Comparison of ENCODE assay signal across 9 mouse cellular contexts in genomic region chr6:7660377-7661080, GRCm38 (mm10). TPM values are rescaled to one million over a fixed set of nuclear protein-coding genes. Genes with fewer than 3 reads are reported as not detected.
DNase-seq lines count a peak whose midpoint lies in the region; ATAC-seq lines count a peak whose summit lies in the region.
"Had no signal": no experiment of that assay in that cellular context is flagged by ENCODE, and none has a peak within 500 bp of the region (broad histone marks: within the 10 kb centered on the region; RNA-seq: fewer than 3 reads in every experiment).

No protein-coding gene starts in this region.

- H3K4me1 ChIP-seq in heart, embryonic 11.5 days (ENCODE audit: control insufficient read depth, insufficient read depth, low read length) = no peaks in the 10 kb centered on the region
- H3K4me1 ChIP-seq: stomach, embryonic 15.5 days had no signal

- H3K9me3 ChIP-seq in heart, embryonic 11.5 days (replicated peaks; ENCODE audit: control insufficient read depth, low read length) = no peaks in the 10 kb centered on the region
- H3K9me3 ChIP-seq: stomach, embryonic 15.5 days had no signal

- no peak for ATAC-seq in heart, embryonic 11.5 days (replicated peaks; ENCODE audit: insufficient number of reproducible peaks, low FRiP score, low TSS enrichment)
- ATAC-seq in erythroblast, adult 5-6 weeks (replicated peaks; ENCODE audit: low FRiP score, poor library complexity, severe bottlenecking) = peak; percentile 65; the same call in 1 of the 2 replicates
- peak; percentile 92 for ATAC-seq in megakaryocyte-erythroid progenitor cell, adult 5-6 weeks (replicated peaks; ENCODE audit: low FRiP score, low TSS enrichment, poor library complexity, severe bottlenecking)

- no peaks in the 10 kb centered on the region for H3K27me3 ChIP-seq in heart, embryonic 11.5 days (ENCODE audit: control insufficient read depth, insufficient read depth, low read length)
- H3K27me3 ChIP-seq: stomach, embryonic 15.5 days had no signal

- no peak overlapping the region for H3K27ac ChIP-seq in heart, embryonic 11.5 days (ENCODE audit: low read depth, low read length)
- H3K27ac ChIP-seq: stomach, embryonic 15.5 days had no signal

- no peak overlapping the region for H3K4me3 ChIP-seq in heart, embryonic 11.5 days (ENCODE audit: low read depth, low read length)
- H3K4me3 ChIP-seq: stomach, embryonic 15.5 days had no signal

- WGBS in heart, embryonic 11.5 days (ENCODE audit: insufficient replicate concordance) = 59% methylated on average over 5 of the region's 5 CpGs

- no peak overlapping the region for H3K4me2 ChIP-seq in heart, embryonic 11.5 days
- H3K4me2 ChIP-seq: stomach, embryonic 15.5 days had no signal

- H3K36me3 ChIP-seq in heart, embryonic 11.5 days (ENCODE audit: control insufficient read depth, insufficient read depth, low read length) = no peaks in the 10 kb centered on the region
- H3K36me3 ChIP-seq: stomach, embryonic 15.5 days had no signal

- H3K9ac ChIP-seq in heart, embryonic 11.5 days (ENCODE audit: low read depth, low read length) = no peak overlapping the region
- H3K9ac ChIP-seq: stomach, embryonic 15.5 days had no signal

- DNase-seq in heart, adult 18-20 months = peak; percentile 13 to 25
- peak; percentile 23 for DNase-seq in 3134 (ENCODE audit: extremely low read depth, insufficient read length, low spot score)
- DNase-seq in Muller cell, postnatal 12 days (ENCODE audit: inconsistent ontology term) = peak; percentile 40
- no peak for DNase-seq in spleen, postnatal 10 days (ENCODE audit: low spot score in 2 of 2)
- DNase-seq in layer of hippocampus, postnatal 36 days = no peak

RNA-seq across cellular contexts. Expression of gene Asns, which starts 32.5 kb away (rescaled TPM):
- total RNA-seq in heart, adult 18-20 months (2021) = 1 to 10 TPM; 3.2 to 6.4 TPM
- 43.7 and 56.2 TPM in 2 replicates for polyA plus RNA-seq in heart, embryonic 11.5 days (2014; fragmentation: Nextera tagmentation; extraction: Ambion mirVana)
- 75.3 and 78.6 TPM in 2 replicates for total RNA-seq in erythroblast, adult 5-6 weeks (2015; ENCODE audit: low replicate concordance)
- 33.4 and 44.2 TPM in 2 replicates for total RNA-seq in erythroblast, adult 5-6 weeks (2017; ENCODE audit: low replicate concordance)
- 213 and 259 TPM in 2 replicates for total RNA-seq in megakaryocyte-erythroid progenitor cell, adult 5-6 weeks (2014; fragmentation: Nextera tagmentation)
- total RNA-seq in megakaryocyte-erythroid progenitor cell, adult 5-6 weeks (2017) = 174 and 298 TPM in 2 replicates
- 100 to 1,000 TPM in 1 of 2 experiments, 10 to 100 TPM in 1; 98.5 to 112 TPM for total RNA-seq in layer of hippocampus, postnatal 36 days (2021)

Comparison
In these comparisons a context has a peak if more than half of its experiments do, and no peak if none do; other contexts are left out.
1. DNase-seq: peak in heart, adult 18-20 months (2 of 2), 3134 (single experiment) and Muller cell, postnatal 12 days (single experiment); none in spleen, postnatal 10 days (0 of 2) and layer of hippocampus, postnatal 36 days (0 of 2).
2. RNA of gene Asns, which starts 32.5 kb away (total RNA-seq): 174 to 298 TPM in megakaryocyte-erythroid progenitor cell, adult 5-6 weeks, 98.5 to 112 TPM in layer of hippocampus, postnatal 36 days and 33.4 to 78.6 TPM in erythroblast, adult 5-6 weeks; 3.2 to 6.4 TPM in heart, adult 18-20 months; every median in the first group is over 4 times any median in the second.